Mouse (Mus musculus) liver, embryonic 12.5 days (tissue): Measurements from ENCODE around the gene Ttc7. TPM values are rescaled to one million over a fixed set of nuclear protein-coding genes. Genes with fewer than 3 reads are reported as not detected.
A peak's percentile ranks its signal among the peaks of the same experiment; 100 is the strongest.

Experiments
- ATAC-seq: fragments of 200-750 bp; cut with Nextera tagmentation; 2 replicates; pipeline ENCODE4 v1.8.0; 2017; ENCODE audit warnings: moderate number of reproducible peaks, mild to moderate bottlenecking, moderate library complexity
- H3K27ac ChIP-seq: fragments of 300-500 bp; sonication (generic); 2 replicates; pipeline ENCODE4 v1.5.1; 2016; ENCODE audit warnings: mild to moderate bottlenecking
- H3K27me3 ChIP-seq: fragments of 300-500 bp; sonication (generic); replicated peaks from 2 replicates; pipeline ENCODE4 v1.6.1; 2016; ENCODE audit warnings: mild to moderate bottlenecking, moderate library complexity
- H3K36me3 ChIP-seq: fragments of 300-500 bp; sonication (generic); 2 replicates; pipeline ENCODE4 v1.6.1; 2016; ENCODE audit warnings: mild to moderate bottlenecking, moderate library complexity
- H3K4me1 ChIP-seq: fragments of 300-500 bp; sonication (generic); 2 replicates; pipeline ENCODE4 v1.6.1; 2016
- H3K4me2 ChIP-seq: fragments of 300-500 bp; sonication (generic); 2 replicates; pipeline ENCODE4 v1.6.1; 2016; ENCODE audit warnings: mild to moderate bottlenecking, moderate library complexity
- H3K4me3 ChIP-seq: fragments of 300-500 bp; sonication (generic); 2 replicates; pipeline ENCODE4 v1.5.1; 2016; ENCODE audit warnings: mild to moderate bottlenecking, moderate library complexity
- H3K9ac ChIP-seq: fragments of 300-500 bp; sonication (generic); 2 replicates; pipeline ENCODE4 v1.6.1; 2016; ENCODE audit warnings: mild to moderate bottlenecking, moderate library complexity
- H3K9me3 ChIP-seq: fragments of 300-500 bp; sonication (generic); replicated peaks from 2 replicates; pipeline ENCODE4 v1.6.1; 2016; ENCODE audit warnings: mild to moderate bottlenecking, moderate library complexity
- WGBS: fragments of 180-500 bp; shearing (Covaris S2); methylation state at CpG from one replicate; pipeline ENCODE4 v1.1.7; 2016; ENCODE audit not compliant: insufficient replicate concordance; 5-methylcytosine and 5-hydroxymethylcytosine counted together
- polyA plus RNA-seq: library from polyadenylated mRNA; unstranded; fragments of >200 nt; fragmentation: Nextera tagmentation; extraction: Ambion mirVana; gene quantifications from 2 replicates; pipeline ENCODE4 v1.2.1, GENCODE M21; 2016

Gene Ttc7
- polyA plus RNA-seq, 1 experiment from 2014 or later: 17.0 TPM

- Histone ChIP-seq H3K36me3 (no peaks in the 10 kb centered on the region), H3K9me3 (no peaks in the 10 kb centered on the region), H3K27me3 (no peaks in the 10 kb centered on the region), H3K4me1 (peaks cover 43% of the 10 kb centered on the region), H3K9ac (no peak overlapping the region), H3K27ac (no peak overlapping the region), H3K4me3 (no peak overlapping the region), H3K4me2 (no peak overlapping the region)
- ATAC-seq: 0 out of 2 replicates have a peak, but pooled peaks have one; percentile 2
- 70% methylated on average over 16 of the region's 16 CpGs for WGBS
These were observed 95.9 kb downstream of the Ttc7 start for GRCm38 (mm10) chr17:87378354-87379159.

- H3K27ac ChIP-seq: no peak overlapping the region
- no peak overlapping the region for H3K9ac ChIP-seq
- H3K4me2 ChIP-seq: no peak overlapping the region
- no peak for ATAC-seq
- WGBS: 71% methylated on average over 11 of the region's 11 CpGs
- no peaks in the 10 kb centered on the region for H3K9me3 ChIP-seq
- peaks cover 43% of the 10 kb centered on the region for H3K4me1 ChIP-seq
- no peak overlapping the region for H3K4me3 ChIP-seq
- H3K36me3 ChIP-seq: no peaks in the 10 kb centered on the region
- no peaks in the 10 kb centered on the region for H3K27me3 ChIP-seq
These were observed 96.5 kb downstream of the Ttc7 start for GRCm38 (mm10) chr17:87379160-87379624.

- peaks cover 43% of the 10 kb centered on the region for H3K4me1 ChIP-seq
- H3K27me3 ChIP-seq: no peaks in the 10 kb centered on the region
- no peak for ATAC-seq
These were observed 97.1 kb downstream of the Ttc7 start for GRCm38 (mm10) chr17:87379821-87380220.

GRCm38 (mm10) chr17:87380681-87381080, 98.0 kb downstream of the Ttc7 start:
- Histone ChIP-seq H3K9ac (no peak overlapping the region), H3K4me3 (no peak overlapping the region), H3K4me2 (no peak overlapping the region), H3K9me3 (no peaks in the 10 kb centered on the region), H3K4me1 (peaks cover 41% of the 10 kb centered on the region), H3K36me3 (no peaks in the 10 kb centered on the region), H3K27me3 (0 out of 2 replicates have a peak, but pooled peaks cover under 1% of the 10 kb centered on the region), H3K27ac (no peak overlapping the region)
- 81% methylated on average over 9 of the region's 9 CpGs for WGBS
- ATAC-seq: no peak

More at GRCm38 (mm10) chr17:87379821-87380220, 97.1 kb downstream of the Ttc7 start:
- no peaks in the 10 kb centered on the region for H3K36me3 ChIP-seq
- no peak overlapping the region for H3K4me3 ChIP-seq
- H3K9ac ChIP-seq: no peak overlapping the region
- H3K4me2 ChIP-seq: no peak overlapping the region
- H3K9me3 ChIP-seq: no peaks in the 10 kb centered on the region
- 68% methylated on average over 10 of the region's 10 CpGs for WGBS
- no peak overlapping the region for H3K27ac ChIP-seq

DNA sequence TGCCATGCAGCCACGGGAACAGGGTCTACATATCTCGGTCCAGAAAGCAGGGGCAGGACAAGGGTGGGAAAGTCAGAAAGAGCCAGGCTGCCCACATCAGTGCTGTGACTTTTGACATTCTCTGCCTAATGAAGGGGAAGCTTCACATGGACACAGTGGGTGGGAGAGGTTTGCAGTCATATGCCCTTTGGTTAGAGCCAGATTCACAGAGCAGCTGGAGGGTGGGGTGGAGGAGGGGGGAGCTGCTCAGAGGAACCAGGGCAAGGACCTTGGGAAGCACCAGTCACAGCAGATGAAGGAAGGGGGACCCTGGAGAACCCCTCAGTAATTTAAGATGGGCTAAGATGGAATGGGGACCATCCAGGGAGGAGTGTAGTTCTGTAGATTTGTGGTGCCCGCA, 103.1 kb downstream of the Ttc7 start:
- Histone ChIP-seq H3K27me3 (0 out of 2 replicates have a peak, but pooled peaks cover 4% of the 10 kb centered on the region), H3K4me1 (no peaks in the 10 kb centered on the region), H3K27ac (no peak overlapping the region), H3K36me3 (no peaks in the 10 kb centered on the region), H3K9me3 (no peaks in the 10 kb centered on the region), H3K4me2 (no peak overlapping the region), H3K4me3 (no peak overlapping the region), H3K9ac (no peak overlapping the region)
- 64% methylated on average over 3 of the region's 3 CpGs for WGBS
- ATAC-seq: no peak

DNA sequence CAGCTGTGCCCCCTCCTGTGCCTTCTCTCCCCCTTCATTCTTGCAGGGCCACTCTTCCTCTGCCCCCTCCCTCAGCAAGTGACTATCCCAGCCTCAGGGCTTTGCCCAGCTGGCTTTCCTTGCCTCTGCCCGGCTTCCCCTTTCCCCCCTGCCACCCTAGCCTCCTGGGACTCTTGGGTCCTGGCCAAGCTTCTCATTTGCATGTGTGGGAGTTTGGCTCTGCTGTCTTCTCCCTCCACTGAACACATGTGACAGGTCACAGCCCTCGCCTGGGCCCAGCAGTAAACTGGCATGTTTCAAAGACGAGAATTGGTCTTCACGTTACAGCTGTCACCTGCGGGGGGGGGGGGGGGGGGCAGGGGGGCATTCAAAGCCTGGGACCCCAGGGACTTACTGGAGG, 104.4 kb downstream of the Ttc7 start:
- ATAC-seq: no peak
- 0 out of 2 replicates have a peak, but pooled peaks cover 4% of the 10 kb centered on the region for H3K27me3 ChIP-seq
- H3K36me3 ChIP-seq: no peaks in the 10 kb centered on the region
- WGBS: 46% methylated on average over 5 of the region's 5 CpGs
- H3K4me1 ChIP-seq: no peaks in the 10 kb centered on the region
- H3K9me3 ChIP-seq: no peaks in the 10 kb centered on the region
- H3K4me3 ChIP-seq: no peak overlapping the region
- H3K9ac ChIP-seq: no peak overlapping the region
- no peak overlapping the region for H3K4me2 ChIP-seq
- H3K27ac ChIP-seq: no peak overlapping the region

GRCm38 (mm10) chr17:87391242-87391641, 108.6 kb downstream of the Ttc7 start:
- Histone ChIP-seq H3K9me3 (no peaks in the 10 kb centered on the region), H3K27ac (no peak overlapping the region), H3K9ac (no peak overlapping the region), H3K4me3 (no peak overlapping the region), H3K36me3 (no peaks in the 10 kb centered on the region), H3K4me2 (no peak overlapping the region), H3K27me3 (no peaks in the 10 kb centered on the region), H3K4me1 (peaks cover 5% of the 10 kb centered on the region)
- WGBS: 69% methylated on average over 7 of the region's 7 CpGs
- ATAC-seq: no peak

- H3K4me2 ChIP-seq: no peak overlapping the region
- ATAC-seq: no peak
- H3K27ac ChIP-seq: no peak overlapping the region
- peaks cover 8% of the 10 kb centered on the region for H3K4me1 ChIP-seq
- no peaks in the 10 kb centered on the region for H3K36me3 ChIP-seq
- H3K9ac ChIP-seq: no peak overlapping the region
- 63% methylated on average over 11 of the region's 11 CpGs for WGBS
- H3K4me3 ChIP-seq: no peak overlapping the region
- no peaks in the 10 kb centered on the region for H3K27me3 ChIP-seq
- H3K9me3 ChIP-seq: no peaks in the 10 kb centered on the region
These were observed 114.4 kb downstream of the Ttc7 start for GRCm38 (mm10) chr17:87397088-87397487.

DNA sequence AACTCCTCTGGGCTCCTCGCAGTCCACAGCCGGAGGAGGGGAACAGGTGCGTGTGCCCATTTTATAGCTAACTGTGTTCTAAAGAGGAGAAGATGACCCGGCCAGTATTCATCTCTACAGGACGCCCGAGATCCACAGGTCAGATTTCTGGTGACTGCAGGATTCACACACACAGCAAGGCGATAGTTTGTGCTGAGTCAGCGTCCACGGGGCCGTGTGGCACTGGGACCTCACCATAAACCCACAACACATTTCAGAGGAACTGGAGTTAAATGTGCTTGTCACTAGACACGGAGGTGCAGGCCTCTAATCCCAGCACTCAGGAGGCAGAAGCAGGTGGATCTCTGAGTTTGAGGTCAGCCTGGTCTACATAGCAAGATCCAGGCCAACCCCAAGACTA, 119.8 kb downstream of the Ttc7 start:
- Histone ChIP-seq H3K27me3 (no peaks in the 10 kb centered on the region), H3K4me2 (no peak overlapping the region), H3K9me3 (no peaks in the 10 kb centered on the region), H3K4me3 (no peak overlapping the region), H3K27ac (no peak overlapping the region), H3K36me3 (no peaks in the 10 kb centered on the region), H3K4me1 (0 out of 2 replicates have a peak, but pooled peaks cover 5% of the 10 kb centered on the region), H3K9ac (no peak overlapping the region)
- 68% methylated on average over 11 of the region's 11 CpGs for WGBS
- ATAC-seq: no peak

DNA sequence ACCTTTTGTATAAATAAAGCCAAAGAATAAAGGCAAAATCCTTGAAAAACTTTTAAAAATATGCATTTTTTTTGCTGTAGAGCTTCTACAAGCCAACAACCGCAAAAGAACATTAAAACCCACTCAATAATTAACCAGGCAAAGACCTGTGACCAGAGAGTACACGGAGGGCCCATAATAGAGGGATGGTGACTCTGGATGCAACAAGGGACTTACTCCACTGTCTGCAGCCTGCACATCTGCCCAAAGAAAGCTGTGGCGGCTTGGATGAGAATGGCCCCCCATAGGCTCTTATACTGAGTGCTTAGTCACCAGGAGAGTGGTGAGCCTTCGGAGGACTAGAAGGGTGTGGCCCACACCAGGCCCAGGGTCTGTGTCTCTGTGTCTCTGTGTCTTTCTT, 120.8 kb downstream of the Ttc7 start:
- Histone ChIP-seq H3K27me3 (no peaks in the 10 kb centered on the region), H3K27ac (no peak overlapping the region), H3K4me3 (no peak overlapping the region), H3K4me2 (no peak overlapping the region), H3K36me3 (no peaks in the 10 kb centered on the region), H3K9ac (no peak overlapping the region), H3K4me1 (0 out of 2 replicates have a peak, but pooled peaks cover 5% of the 10 kb centered on the region), H3K9me3 (no peaks in the 10 kb centered on the region)
- no peak for ATAC-seq
- 59% methylated on average over 4 of the region's 4 CpGs for WGBS

DNA sequence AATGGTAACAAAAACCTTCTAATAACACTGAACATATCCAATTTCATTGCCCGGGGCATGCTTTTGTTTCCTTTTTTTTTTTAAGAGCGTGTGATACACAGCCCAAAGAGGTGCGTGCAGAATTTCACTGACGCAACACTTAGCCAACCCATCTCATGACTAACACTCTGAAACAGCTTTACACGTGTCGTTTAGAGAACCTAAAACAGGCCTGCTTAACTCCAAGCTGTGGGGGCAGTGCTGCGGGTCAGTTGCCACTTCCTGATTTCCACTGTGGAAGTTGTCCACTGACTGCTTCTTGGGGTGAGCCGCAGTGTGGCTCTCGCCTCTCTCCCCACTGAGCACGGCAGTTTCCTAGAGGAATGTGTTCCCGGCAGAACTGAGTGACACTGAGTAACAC, 122.9 kb downstream of the Ttc7 start:
- ATAC-seq: peak; percentile 27; the same call in 1 of the 2 replicates
- H3K4me3 ChIP-seq: no peak overlapping the region
- WGBS: 51% methylated on average over 11 of the region's 11 CpGs

GRCm38 (mm10) chr17:87406646-87407045, 124.0 kb downstream of the Ttc7 start:
- 56% methylated on average over 4 of the region's 4 CpGs for WGBS
- H3K27me3 ChIP-seq: no peaks in the 10 kb centered on the region
- no peak for ATAC-seq

More for the DNA sequence above, 122.9 kb downstream of the Ttc7 start:
- no peak overlapping the region for H3K27ac ChIP-seq
- H3K27me3 ChIP-seq: no peaks in the 10 kb centered on the region
- H3K9me3 ChIP-seq: no peaks in the 10 kb centered on the region
- H3K36me3 ChIP-seq: no peaks in the 10 kb centered on the region
- H3K9ac ChIP-seq: no peak overlapping the region
- H3K4me2 ChIP-seq: no peak overlapping the region
- 0 out of 2 replicates have a peak, but pooled peaks cover 5% of the 10 kb centered on the region for H3K4me1 ChIP-seq

More at GRCm38 (mm10) chr17:87406646-87407045, 124.0 kb downstream of the Ttc7 start:
- Histone ChIP-seq H3K4me1 (0 out of 2 replicates have a peak, but pooled peaks cover 5% of the 10 kb centered on the region), H3K4me2 (no peak overlapping the region), H3K36me3 (no peaks in the 10 kb centered on the region), H3K27ac (no peak overlapping the region), H3K4me3 (no peak overlapping the region), H3K9ac (no peak overlapping the region), H3K9me3 (no peaks in the 10 kb centered on the region)
